Mouse (Mus musculus) lung, adult 18-20 months (tissue): ENCODE measurements around the gene Olfr479.
"Not testable (repeated sequence)": the region's sequence is repeated elsewhere in the genome, so short reads cannot be mapped to it uniquely, and the experiment has no call there.

ENCODE experiments used
- DNase-seq, 2 experiments: peaks; one replicate each; pipeline ENCODE4 v3.0.0; 2022; ENCODE audit warnings: mixed read lengths in 2 of 2

Olfr479 gene

DNA sequence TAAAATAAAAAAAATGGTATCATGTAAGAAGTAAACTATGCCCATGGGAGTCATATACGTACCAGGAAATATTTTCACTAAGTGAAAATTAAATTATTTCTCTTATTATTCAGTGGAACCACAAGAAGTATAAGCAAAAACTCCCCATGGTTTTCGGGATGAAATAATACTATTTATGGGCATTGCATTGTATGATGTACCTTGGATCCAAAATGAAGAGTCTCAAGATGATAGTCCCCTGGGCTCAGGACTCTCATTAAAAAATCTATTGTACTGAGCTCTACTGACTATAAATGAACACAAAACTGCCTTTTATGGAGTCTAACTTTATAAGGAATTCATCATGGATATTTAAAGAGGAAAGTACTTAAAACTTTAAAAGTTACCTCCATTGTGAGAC lies at the start of gene Olfr479:
Gene Olfr479 (plus strand): TSS at position 301 of the 400 bp plus-strand sequence.
- DNase-seq = no peak

DNA sequence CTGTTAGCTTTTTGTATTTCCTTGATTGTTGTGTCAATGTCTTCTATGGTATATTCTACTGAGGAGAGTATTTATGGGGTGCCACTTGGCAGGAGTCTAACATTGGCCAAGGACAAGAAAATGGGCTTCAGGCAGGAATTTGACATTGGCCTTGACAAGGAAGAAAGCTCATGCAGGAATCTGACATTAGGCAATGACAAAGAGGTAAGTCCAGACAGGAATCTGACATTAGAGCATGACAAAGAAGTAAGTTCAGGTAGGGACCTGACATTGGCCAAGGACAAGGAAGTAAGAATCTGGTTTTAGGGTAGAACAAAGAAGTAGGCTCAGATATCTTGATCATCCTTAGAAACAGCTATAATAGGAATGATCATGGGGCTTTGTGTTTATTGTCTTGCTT lies 36.2 kb upstream of the Olfr479 start:
- not testable (repeated sequence) for DNase-seq

DNA sequence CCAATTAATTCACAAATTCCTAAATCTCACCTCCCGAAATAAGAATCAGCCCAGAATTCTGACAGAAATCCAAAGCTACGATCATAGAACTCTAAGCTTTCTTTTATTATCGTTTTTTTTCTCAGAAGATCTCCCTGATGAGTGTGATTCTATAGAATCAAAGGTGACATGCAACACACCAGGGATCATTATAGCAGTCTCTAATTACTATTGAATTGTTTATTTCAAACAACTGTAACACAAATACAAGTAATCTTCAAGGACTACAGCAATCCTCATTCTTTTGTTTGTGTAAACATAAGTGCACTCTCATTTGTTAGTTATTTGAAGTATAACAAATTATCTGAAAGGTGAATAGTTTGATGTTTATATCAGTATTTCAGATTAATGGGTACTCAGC lies 16.6 kb upstream of the Olfr479 start, which contains the start of gene Olfr478:
Gene Olfr478 (minus strand): TSS at position 101 of the 400 bp plus-strand sequence.
- no peak for DNase-seq

DNA sequence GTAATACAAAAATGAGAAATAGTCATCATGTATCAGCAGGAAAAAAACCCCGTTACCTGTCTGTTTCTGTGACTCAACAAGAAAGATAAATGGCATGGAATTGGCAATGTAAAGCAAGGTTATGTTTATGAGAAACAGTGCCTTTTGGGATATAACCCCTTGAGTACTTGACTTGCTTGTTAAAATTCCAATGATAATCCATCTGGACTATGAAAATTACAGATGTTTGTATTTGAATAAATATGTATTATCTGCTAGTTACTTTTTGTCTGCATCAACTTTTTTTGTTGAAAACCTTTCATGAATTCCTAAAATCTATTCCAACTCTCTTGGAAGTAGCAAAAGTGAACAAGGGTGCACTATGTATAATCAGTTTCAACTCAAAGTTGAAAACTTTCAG lies 16.8 kb downstream of the Olfr479 start, which contains the start of gene Olfr480:
Gene Olfr480 (minus strand): TSS at position 101 of the 400 bp plus-strand sequence.
- DNase-seq = no peak

DNA sequence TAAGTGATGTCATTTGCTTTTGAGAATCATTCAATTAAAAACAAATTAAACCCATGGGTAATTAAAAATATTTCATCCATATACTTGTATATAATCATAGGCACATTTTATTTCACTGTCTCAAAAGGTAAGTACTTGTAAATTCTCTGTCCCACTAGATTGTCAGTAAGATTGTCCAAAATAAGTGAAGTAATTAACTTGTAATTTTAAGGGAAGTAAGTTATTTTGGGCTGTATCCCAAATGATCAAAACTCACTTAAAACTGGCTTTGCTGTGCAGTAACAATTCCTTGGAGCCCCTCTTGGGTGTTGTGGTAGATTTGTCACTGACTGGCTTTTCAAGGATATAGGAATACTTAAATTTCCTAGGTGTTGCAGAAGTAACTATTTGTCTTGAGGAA lies 29.1 kb downstream of the Olfr479 start, which contains the start of gene Olfr481:
Gene Olfr481 (plus strand): TSS at position 301 of the 400 bp plus-strand sequence.
- DNase-seq = no peak

DNA sequence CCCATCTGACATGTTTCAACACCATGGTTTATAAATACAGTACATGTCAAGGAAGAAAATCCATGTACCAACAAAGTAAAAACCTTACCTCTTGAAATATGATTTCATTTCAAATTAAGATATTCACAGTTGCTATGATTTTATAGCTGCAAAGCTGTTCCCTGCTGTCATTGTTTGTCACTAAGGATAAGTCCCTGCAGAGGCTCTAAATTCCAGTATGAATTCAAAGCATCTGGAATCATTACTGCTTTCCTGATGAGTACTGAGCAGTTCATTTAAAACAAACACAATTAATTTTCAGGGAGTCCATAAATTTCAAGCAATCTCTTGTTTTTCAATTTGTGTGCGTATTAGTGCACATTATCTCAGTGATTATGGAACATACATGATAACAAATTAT lies 47.0 kb downstream of the Olfr479 start, which contains the start of gene Olfr482:
Gene Olfr482 (minus strand): TSS at position 101 of the 400 bp plus-strand sequence.
- no peak for DNase-seq

DNA sequence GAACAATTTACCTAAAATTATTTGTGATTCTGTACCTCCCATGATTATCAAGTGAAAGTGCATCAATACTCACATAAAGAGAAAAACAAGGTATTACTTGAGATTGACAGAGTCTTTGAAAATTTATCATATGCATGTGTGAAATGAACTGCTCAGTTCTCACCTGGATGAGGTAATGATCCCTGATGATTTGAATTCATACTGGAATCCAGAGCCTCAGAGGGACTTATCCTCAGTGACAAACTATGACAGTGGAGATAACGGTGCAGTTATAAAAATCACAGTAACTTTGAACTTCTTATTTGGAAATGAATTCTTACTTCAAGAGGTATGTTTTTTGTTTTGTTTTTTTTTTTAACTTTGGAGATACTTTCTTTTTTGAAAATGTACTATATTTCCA lies 50.1 kb downstream of the Olfr479 start, which contains the start of gene Olfr483:
Gene Olfr483 (plus strand): TSS at position 301 of the 400 bp plus-strand sequence.
- DNase-seq = no peak
